Mouse (Mus musculus) heart, embryonic 12.5 days (tissue): ENCODE measurements at regions not wholly inside any gene's neighbourhood (a gene's known extent, or its start where the extent isn't known, plus 50 kb on each side); places are given as distances from the start of the nearest gene placed in this dataset.
"Not testable (repeated sequence)": the region's sequence is repeated elsewhere in the genome, so short reads cannot be mapped to it uniquely, and the experiment has no call there.

ENCODE experiments used
- ATAC-seq: fragments of 200-750 bp; cut with Nextera tagmentation; 2 replicates; pipeline ENCODE4 v1.8.0; 2017; ENCODE audit warnings: moderate TSS enrichment, moderate library complexity; ENCODE audit not compliant: insufficient number of reproducible peaks, low FRiP score
- H3K27ac ChIP-seq: fragments of 300-500 bp; sonication (generic); 2 replicates; pipeline ENCODE4 v1.5.1; 2016; ENCODE audit warnings: mild to moderate bottlenecking, moderate library complexity; ENCODE audit not compliant: poor library complexity, severe bottlenecking
- H3K27me3 ChIP-seq: fragments of 300-500 bp; sonication (generic); replicated peaks from 2 replicates; pipeline ENCODE4 v1.6.1; 2016; ENCODE audit warnings: mild to moderate bottlenecking, moderate library complexity
- H3K36me3 ChIP-seq: fragments of 300-500 bp; sonication (generic); 2 replicates; pipeline ENCODE4 v1.6.1; 2016; ENCODE audit warnings: mild to moderate bottlenecking, moderate library complexity
- H3K4me1 ChIP-seq: fragments of 300-500 bp; sonication (generic); replicated peaks from 2 replicates; pipeline ENCODE4 v1.6.1; 2016; ENCODE audit warnings: mild to moderate bottlenecking
- H3K4me2 ChIP-seq: fragments of 300-500 bp; sonication (generic); 2 replicates; pipeline ENCODE4 v1.6.1; 2016; ENCODE audit warnings: mild to moderate bottlenecking, moderate library complexity
- H3K4me3 ChIP-seq: fragments of 300-500 bp; sonication (generic); 2 replicates; pipeline ENCODE4 v1.5.1; 2016; ENCODE audit warnings: mild to moderate bottlenecking
- H3K9ac ChIP-seq: fragments of 300-500 bp; sonication (generic); 2 replicates; pipeline ENCODE4 v1.6.1; 2016; ENCODE audit warnings: mild to moderate bottlenecking, moderate library complexity
- H3K9me3 ChIP-seq: fragments of 300-500 bp; sonication (generic); replicated peaks from 2 replicates; pipeline ENCODE4 v1.6.1; 2016; ENCODE audit warnings: mild to moderate bottlenecking, moderate library complexity
- WGBS: fragments of 180-500 bp; shearing (Covaris S2); methylation state at CpG from one replicate; pipeline ENCODE4 v1.1.7; 2016; 5-methylcytosine and 5-hydroxymethylcytosine counted together

DNA sequence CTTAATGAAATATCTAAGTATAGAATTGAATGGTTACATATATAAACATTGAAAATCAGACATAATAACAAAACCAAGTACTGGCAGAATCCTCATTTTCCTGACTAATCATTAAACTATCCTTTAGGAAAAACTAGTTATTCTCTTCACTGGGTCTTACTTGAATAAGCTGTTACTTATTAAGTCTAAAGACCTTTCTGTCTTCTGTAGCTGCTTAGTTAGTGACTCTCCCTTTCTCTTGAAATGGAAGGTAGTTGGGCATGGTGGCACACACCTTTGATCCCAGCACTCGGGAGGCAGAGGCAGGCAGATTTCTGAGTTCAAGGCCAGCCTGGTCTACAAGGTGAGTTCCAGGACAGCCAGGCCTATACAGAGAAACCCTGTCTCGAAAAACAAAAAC lies 135.9 kb upstream of the Abcb5 start:
- H3K36me3 ChIP-seq, H3K27ac ChIP-seq, H3K9ac ChIP-seq, H3K27me3 ChIP-seq, H3K4me2 ChIP-seq, H3K9me3 ChIP-seq, ATAC-seq, H3K4me3 ChIP-seq: not testable (repeated sequence)
- 82% methylated on average over 2 of the region's 2 CpGs for WGBS
- peaks cover 13% of the 10 kb centered on the region; the same call in 1 of the 2 replicates for H3K4me1 ChIP-seq

DNA sequence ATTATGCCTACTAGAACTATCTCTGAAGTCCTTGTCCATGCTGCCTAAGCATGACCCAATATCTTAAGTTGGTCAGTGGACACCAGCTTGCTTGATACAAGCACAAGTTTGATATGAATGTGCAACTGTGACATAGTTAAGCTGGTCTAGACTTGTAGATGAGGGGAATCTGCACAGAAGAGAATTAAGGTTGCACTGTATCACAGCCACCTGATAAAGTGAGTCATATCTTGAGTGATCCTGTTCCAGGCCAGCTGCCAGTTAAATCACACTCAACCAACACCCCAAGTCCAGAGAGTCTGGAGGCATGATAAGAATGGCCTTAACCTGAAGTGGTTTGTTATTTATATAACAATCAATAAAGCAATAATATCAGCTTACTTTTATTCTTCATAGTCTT lies 133.5 kb upstream of the Abcb5 start:
- Histone ChIP-seq H3K4me1 (peaks cover 13% of the 10 kb centered on the region; the same call in 1 of the 2 replicates), H3K9me3 (no peaks in the 10 kb centered on the region), H3K4me3 (no peak overlapping the region), H3K27ac (peak overlapping the region; percentile 21; the same call in 1 of the 2 replicates), H3K27me3 (no peaks in the 10 kb centered on the region), H3K36me3 (no peaks in the 10 kb centered on the region), H3K4me2 (no peak overlapping the region), H3K9ac (no peak overlapping the region)
- peak; percentile 15; the same call in 1 of the 2 replicates for ATAC-seq

DNA sequence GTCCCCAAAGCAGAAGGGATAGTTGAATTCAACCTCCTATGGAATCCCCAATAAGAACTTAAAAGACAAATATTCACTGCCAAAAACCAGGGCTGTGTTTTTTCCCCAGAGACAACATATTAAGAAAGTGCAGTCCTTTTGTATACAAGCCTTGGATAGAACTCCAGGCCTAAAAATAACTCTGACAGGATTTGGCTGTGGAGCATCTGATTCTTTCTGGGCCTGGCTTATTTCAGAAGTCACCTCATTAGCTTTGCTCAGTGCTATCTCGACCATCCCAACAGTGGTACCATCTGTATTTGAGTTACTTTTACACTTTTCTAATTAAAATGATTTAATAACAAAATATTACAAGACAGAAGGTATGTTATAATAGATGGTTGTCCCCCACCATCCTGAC lies 131.6 kb upstream of the Abcb5 start:
- Histone ChIP-seq H3K36me3 (no peaks in the 10 kb centered on the region), H3K9ac (no peak overlapping the region), H3K4me3 (no peak overlapping the region), H3K9me3 (no peaks in the 10 kb centered on the region), H3K4me1 (peaks cover 13% of the 10 kb centered on the region; the same call in 1 of the 2 replicates), H3K27me3 (no peaks in the 10 kb centered on the region), H3K4me2 (no peak overlapping the region), H3K27ac (peak overlapping the region; percentile 60; the same call in 1 of the 2 replicates)
- ATAC-seq = no peak
- 24% methylated on average over 1 of the region's 1 CpGs for WGBS

DNA sequence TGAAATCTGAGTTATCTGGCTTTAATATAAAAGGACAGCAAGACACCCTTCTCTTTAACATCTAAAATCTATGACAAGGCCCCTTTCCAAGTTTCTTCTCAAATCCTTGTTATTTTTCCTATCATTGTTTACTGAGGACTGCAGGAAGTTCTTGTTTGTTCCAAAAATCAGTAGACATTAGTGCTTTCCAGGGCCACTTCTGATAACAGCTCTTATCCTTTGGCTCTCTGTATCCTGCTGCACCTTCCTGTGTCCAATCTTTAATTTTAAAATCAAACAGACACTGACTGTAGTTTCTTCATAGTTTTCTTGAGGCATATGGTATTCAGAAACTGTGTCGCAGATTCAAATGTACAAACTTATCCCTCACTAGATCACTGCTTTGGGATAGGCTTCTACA lies 128.1 kb upstream of the Abcb5 start:
- WGBS = 74% methylated on average over 1 of the region's 1 CpGs
- H3K4me2 ChIP-seq = no peak overlapping the region
- no peak overlapping the region for H3K27ac ChIP-seq
- no peaks in the 10 kb centered on the region for H3K36me3 ChIP-seq
- peaks cover 5% of the 10 kb centered on the region; the same call in 1 of the 2 replicates for H3K4me1 ChIP-seq
- no peak for ATAC-seq
- H3K9me3 ChIP-seq = no peaks in the 10 kb centered on the region
- H3K27me3 ChIP-seq = no peaks in the 10 kb centered on the region
- no peak overlapping the region for H3K4me3 ChIP-seq
- no peak overlapping the region for H3K9ac ChIP-seq

DNA sequence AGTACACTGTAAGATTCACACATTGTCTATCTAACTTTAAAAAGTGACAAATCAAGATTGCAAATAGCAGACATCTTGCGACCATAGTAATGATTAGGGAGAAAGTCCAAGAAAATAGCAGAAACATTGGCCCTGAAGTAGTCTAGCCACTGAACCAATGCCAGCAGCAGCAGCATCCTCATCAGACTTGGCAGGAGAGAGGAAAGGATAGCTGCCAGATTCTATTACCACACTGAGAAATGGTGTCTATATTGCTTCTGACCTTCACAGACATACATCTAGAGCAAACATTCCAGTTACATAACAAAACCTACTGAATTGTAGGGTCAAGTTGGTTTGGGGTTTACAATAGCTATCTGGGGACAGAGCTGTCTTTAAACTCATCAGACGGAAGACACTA lies 127.2 kb upstream of the Abcb5 start:
- Histone ChIP-seq H3K27ac (no peak overlapping the region), H3K4me2 (no peak overlapping the region), H3K4me1 (peaks cover 5% of the 10 kb centered on the region; the same call in 1 of the 2 replicates), H3K27me3 (no peaks in the 10 kb centered on the region), H3K9ac (no peak overlapping the region), H3K9me3 (no peaks in the 10 kb centered on the region), H3K4me3 (no peak overlapping the region), H3K36me3 (no peaks in the 10 kb centered on the region)
- 84% methylated on average over 2 of the region's 2 CpGs for WGBS
- no peak for ATAC-seq

GRCm38 (mm10) chr12:119089292-119089691 lies 123.1 kb upstream of the Abcb5 start:
- Histone ChIP-seq H3K27me3 (no peaks in the 10 kb centered on the region), H3K4me2 (no peak overlapping the region), H3K27ac (no peak overlapping the region), H3K9me3 (no peaks in the 10 kb centered on the region), H3K4me3 (no peak overlapping the region), H3K4me1 (no peaks in the 10 kb centered on the region), H3K9ac (no peak overlapping the region), H3K36me3 (no peaks in the 10 kb centered on the region)
- no peak for ATAC-seq
- 89% methylated on average over 2 of the region's 2 CpGs for WGBS

DNA sequence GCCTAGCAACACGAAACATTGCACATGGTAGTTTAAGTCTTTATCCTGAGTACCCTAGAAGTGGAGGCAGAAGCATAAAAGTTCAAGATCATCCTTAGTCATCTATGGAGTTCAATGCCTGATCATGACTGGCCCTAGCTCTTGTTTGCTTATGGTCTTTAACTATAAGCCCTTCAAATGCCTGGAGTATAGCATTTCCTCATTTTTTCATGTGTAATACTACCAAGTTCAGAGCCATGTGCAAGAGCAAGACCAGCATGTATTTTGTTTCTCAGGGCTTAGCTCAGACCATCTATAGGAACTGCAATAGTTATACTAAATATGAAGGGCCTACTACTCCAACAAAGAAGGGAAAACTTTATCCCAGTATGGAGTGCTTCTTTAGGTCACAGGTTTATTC lies 122.4 kb upstream of the Abcb5 start:
- H3K27ac ChIP-seq = no peak overlapping the region
- H3K27me3 ChIP-seq = no peaks in the 10 kb centered on the region
- no peak overlapping the region for H3K4me2 ChIP-seq
- no peaks in the 10 kb centered on the region for H3K4me1 ChIP-seq
- H3K36me3 ChIP-seq = no peaks in the 10 kb centered on the region
- no peak for ATAC-seq
- 93% methylated on average over 1 of the region's 1 CpGs for WGBS
- no peaks in the 10 kb centered on the region for H3K9me3 ChIP-seq
- no peak overlapping the region for H3K4me3 ChIP-seq
- no peak overlapping the region for H3K9ac ChIP-seq

DNA sequence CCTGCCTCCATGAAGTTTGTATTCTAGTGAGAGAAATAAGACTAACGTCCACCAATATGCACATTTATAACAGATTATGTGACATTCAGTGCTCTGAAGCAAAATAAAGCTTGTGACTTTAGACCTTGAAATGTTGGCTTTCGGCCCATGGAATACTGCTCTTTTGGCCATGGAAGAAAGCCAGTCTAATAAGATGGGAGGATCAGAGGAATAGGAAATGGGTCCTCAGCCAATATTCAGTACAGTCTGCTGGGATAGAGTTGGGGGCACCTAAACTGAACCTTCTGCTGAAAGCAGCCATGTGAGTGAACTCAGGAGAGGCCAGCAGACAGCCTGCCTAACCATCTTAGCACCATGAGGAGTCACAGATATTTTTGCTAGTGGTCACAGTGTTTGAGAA lies 118.6 kb upstream of the Abcb5 start:
- H3K27me3 ChIP-seq = no peaks in the 10 kb centered on the region
- H3K36me3 ChIP-seq = no peaks in the 10 kb centered on the region
- no peaks in the 10 kb centered on the region for H3K4me1 ChIP-seq
- no peak overlapping the region for H3K27ac ChIP-seq
- H3K9ac ChIP-seq = no peak overlapping the region
- no peak overlapping the region for H3K4me2 ChIP-seq
- H3K9me3 ChIP-seq = no peaks in the 10 kb centered on the region
- no peak for ATAC-seq
- no peak overlapping the region for H3K4me3 ChIP-seq
- 72% methylated on average over 2 of the region's 2 CpGs for WGBS

DNA sequence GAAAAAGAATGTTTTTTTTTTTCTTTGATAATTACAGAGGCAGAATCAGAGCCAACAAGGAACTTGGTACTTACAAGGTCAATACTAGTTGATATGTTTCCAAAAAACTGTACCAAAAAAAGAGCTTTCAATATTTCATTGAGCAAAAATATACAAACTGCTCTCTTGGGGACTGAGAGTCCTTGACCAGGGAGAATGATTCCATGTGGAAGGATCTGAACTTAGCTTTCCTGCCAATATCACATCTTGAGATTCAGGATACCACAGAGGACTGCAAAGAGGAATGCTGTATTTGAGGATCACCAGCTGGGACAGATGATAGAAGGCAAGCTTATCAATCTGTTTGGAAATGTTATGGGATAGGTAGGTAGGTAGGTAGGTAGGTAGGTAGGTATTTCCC lies 116.6 kb upstream of the Abcb5 start:
- Histone ChIP-seq H3K4me3 (no peak overlapping the region), H3K9me3 (no peaks in the 10 kb centered on the region), H3K4me2 (no peak overlapping the region), H3K4me1 (no peaks in the 10 kb centered on the region), H3K36me3 (no peaks in the 10 kb centered on the region), H3K27ac (no peak overlapping the region), H3K27me3 (no peaks in the 10 kb centered on the region), H3K9ac (no peak overlapping the region)
- ATAC-seq = no peak

GRCm38 (mm10) chr12:119075825-119076224 lies 109.6 kb upstream of the Abcb5 start:
- Histone ChIP-seq H3K27ac (no peak overlapping the region), H3K4me2 (no peak overlapping the region), H3K9ac (no peak overlapping the region), H3K36me3 (no peaks in the 10 kb centered on the region), H3K27me3 (no peaks in the 10 kb centered on the region), H3K4me3 (no peak overlapping the region), H3K9me3 (0 out of 2 replicates have a peak, but pooled peaks cover 3% of the 10 kb centered on the region), H3K4me1 (0 out of 2 replicates have a peak, but pooled peaks cover 4% of the 10 kb centered on the region)
- no peak for ATAC-seq
- WGBS = 63% methylated on average over 1 of the region's 1 CpGs

GRCm38 (mm10) chr12:119074742-119075478 lies 108.7 kb upstream of the Abcb5 start:
- Histone ChIP-seq H3K36me3 (no peaks in the 10 kb centered on the region), H3K9me3 (0 out of 2 replicates have a peak, but pooled peaks cover 3% of the 10 kb centered on the region), H3K9ac (no peak overlapping the region), H3K4me1 (0 out of 2 replicates have a peak, but pooled peaks cover 4% of the 10 kb centered on the region), H3K4me3 (no peak overlapping the region), H3K4me2 (no peak overlapping the region), H3K27ac (no peak overlapping the region), H3K27me3 (no peaks in the 10 kb centered on the region)
- ATAC-seq = no peak
- WGBS = 75% methylated on average over 2 of the region's 2 CpGs

DNA sequence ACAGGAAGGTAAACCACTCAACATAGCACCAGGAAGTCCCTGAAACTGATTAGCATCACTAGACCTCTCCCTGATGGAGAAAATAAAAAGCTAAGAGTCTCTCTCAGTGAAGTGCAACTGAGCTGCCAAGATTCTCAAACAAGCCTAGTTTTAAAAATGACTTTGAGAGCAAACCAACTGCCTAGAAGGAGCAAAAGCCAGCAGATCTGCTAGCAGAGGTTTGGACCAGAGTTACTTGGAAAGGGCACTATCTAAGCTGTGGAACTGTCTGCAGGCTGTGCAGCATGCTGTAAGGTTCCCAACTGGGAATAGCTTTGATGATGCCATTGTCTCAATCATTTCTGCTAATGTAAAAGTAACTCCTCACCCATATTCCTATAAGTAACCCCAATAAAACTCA lies 107.9 kb upstream of the Abcb5 start:
- no peak overlapping the region for H3K9ac ChIP-seq
- H3K4me3 ChIP-seq = no peak overlapping the region
- no peak overlapping the region for H3K27ac ChIP-seq
- no peaks in the 10 kb centered on the region for H3K36me3 ChIP-seq
- 0 out of 2 replicates have a peak, but pooled peaks cover 4% of the 10 kb centered on the region for H3K4me1 ChIP-seq
- no peak overlapping the region for H3K4me2 ChIP-seq
- no peak for ATAC-seq
- H3K27me3 ChIP-seq = no peaks in the 10 kb centered on the region
- 0 out of 2 replicates have a peak, but pooled peaks cover 3% of the 10 kb centered on the region for H3K9me3 ChIP-seq
